Mouse (Mus musculus) frontal cortex, adult 2 months (tissue): ENCODE results near the gene Vkorc1. TPM values are rescaled to one million over a fixed set of nuclear protein-coding genes. Genes with fewer than 3 reads are reported as not detected.
A peak's percentile ranks its signal among the peaks of the same experiment; 100 is the strongest.

Experiments used
- DNase-seq, 2 experiments: peaks; one replicate each; pipeline ENCODE4 v3.0.0; 2022; ENCODE audit warnings: low spot score in 1 of 2; ENCODE audit errors: extremely low spot score in 1 of 2
- polyA plus RNA-seq: library from polyadenylated mRNA; depleted of rRNA; stranded (reverse); fragments of >200 nt; gene quantifications from 2 replicates; pipeline ENCODE4 v1.2.3, GENCODE M21; 2012; rRNA removed

The Vkorc1 gene
- polyA plus RNA-seq, 1 experiment: 54.6 TPM

DNA sequence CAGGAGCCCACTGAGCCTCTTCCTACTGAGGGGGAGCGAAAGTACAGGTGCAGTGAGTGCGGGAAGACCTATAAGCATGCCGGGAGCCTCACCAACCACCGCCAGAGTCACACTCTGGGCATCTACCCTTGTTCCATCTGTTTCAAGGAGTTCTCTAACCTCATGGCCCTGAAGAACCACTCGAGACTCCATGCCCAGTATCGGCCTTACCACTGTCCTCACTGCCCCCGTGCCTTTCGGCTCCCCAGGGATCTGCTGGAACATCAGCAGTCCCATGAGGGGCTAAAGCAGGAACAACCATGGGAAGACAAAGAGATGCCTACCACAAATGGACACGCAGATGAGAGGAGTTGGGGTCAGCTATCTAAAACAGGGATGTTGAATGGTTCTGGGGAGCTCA, 16.1 kb downstream of the Vkorc1 start:
- DNase-seq: no peak

DNA sequence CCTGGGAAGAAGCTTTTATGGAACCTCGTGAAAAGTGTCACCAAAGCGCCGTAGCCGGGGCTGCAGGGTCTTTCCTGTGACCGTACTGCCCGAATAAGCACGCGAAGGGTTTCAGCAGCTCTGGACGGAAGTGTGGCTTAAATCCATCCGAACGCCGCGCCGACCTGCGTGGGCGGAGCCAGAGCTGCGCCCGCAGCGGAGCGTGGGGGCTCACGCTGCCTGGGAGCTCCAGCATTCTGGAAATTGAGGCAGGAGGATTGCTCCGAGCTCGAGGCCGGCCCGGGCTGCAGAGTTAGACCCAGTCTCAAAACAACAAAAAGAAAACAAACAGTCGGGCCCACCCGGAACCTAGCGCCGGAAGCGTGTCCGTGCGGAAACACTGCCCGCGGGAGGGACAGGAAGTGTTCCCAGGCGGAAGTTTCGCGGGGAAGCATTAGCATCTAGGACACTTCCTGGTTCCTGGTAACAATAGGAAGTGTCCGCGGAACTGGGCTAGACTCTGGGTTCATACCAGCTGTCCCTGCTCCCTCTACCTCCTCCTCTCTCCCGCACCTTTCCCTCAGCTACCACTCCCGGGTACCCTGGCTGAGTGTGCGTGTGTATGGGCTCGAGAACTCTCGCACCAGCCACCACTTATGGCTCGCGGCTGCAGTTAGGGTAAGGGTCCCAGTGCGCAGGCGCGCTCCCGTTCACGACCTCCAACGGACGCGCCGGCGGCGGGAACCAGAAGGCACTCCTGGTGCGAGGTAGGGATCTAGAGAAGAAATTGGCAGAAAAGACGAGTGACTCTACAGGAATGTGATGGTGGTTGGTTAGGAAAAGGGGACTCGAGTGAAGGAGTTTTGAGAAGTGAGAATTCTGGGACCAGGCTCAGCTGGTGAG, 18.7 kb downstream of the Vkorc1 start, which contains the start of gene Zfp668:
Zfp668 (minus strand) TSS at position 362 of the 882 bp plus-strand sequence.
- peak; percentile 78 to 95 for DNase-seq

DNA sequence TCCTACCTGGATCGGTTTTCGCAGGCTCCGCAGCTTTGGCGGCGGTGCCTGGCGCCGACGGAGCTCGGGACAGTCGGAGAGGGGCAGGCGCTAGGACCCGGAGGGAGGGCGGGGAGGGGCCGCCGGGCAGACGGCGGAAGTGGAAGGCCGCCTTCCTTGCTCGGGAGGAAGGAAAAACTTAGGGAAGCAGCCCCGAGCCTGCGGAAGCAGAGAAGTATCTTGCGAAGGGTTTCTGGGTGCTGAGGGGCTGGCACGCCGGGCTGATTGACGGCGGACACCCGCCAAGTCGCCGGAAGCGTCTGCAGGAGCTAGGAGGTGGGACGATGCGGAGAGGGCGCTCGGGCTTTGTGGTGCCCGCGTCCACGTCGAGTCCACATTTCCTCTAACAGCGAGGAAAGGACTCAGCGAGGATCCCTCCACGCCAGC, 19.4 kb downstream of the Vkorc1 start, which contains the start of gene Zfp646:
Zfp646 (plus strand) TSS at position 181 of the 426 bp plus-strand sequence.
- peak in 1 of 2 experiments; percentile 66 for DNase-seq

DNA sequence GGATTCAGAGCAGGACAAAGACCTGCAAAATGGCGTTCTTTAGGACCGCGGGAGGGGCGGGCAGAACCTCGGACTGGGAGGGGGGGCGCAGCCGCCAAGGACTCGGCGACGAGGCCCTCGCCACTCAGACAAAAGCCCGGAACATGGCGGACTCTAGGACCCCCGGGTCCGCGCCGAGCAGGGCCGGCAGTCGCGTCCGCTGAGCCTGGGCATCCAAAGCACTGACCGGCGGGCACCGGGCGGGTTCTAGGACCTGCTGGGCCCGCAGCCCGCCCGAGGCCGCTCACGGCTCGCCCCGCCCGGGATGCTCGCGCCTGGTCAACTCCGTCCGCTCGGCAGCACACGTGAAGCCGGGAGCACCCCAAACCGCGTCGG, 19.8 kb downstream of the Vkorc1 start:
- DNase-seq: peak; percentile 85 to 92

DNA sequence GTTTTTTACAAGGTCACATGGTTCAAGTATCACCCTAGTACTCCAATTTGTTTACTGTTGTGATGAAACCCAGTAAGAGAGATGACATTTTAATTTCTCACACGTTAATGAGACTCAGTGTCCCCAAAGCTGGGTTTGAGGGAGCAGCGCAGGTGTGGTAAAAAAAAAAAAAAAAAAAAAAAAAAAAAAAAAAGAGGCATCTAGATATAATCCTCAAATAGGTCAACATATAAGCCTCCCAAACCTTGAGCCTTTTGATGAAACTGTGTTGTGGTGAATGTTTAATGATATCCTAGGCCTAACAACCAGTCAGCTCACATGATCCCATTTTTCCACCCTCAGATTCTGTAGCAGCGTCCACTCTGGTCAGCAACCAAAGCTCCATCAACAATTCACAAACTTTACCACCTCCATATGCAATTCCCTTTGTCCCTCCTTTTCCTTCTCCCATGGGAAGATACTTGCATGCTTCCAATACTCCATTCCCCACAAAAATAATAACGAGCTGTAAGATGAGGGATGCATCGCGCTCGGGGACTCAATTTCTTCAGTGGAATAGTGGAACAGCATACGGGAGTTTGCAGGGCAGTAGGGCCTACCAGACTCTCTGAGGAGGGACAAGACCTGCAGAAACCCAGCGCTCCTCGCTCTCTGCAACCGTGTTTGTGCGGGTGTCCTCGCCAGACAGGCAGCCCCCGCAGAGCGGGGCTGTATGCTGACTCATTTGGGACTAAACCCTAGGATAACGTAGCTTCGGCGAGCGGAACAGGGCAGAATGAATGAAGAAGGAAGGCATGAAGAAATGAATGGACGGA, 20.4 kb downstream of the Vkorc1 start:
- no peak for DNase-seq

DNA sequence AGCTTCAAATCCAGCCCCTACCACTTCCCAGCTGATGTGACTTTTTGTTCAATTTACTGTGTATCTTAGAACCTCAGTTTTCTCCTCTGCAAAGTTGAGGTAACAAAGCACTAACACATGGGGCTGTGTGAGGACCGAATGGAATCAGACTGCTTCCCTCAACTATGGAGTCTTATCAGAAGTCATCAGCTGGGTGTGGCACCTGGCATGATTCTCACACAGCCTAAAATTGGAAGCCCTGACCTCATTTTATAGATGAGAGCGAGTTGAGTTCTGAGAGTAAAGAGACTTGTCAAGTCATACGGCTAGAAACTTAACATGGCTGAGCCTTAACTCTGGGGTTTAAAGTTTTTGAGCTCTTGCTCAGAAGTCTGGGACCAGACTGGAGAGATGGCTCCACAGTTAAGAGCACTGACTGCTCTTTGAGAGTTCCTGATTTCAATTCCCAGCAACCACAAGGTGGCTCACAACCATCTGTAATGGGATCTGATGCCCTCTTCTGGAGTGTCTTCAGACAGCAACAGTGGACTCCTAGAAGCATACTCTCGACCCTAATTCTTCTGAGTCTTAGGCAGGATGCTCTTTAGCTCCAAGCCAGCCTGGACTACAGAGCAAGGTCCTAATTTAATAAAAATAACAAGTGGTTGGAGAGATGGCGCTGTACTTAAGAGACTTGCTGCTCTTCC, 25.1 kb downstream of the Vkorc1 start:
- no peak for DNase-seq

DNA sequence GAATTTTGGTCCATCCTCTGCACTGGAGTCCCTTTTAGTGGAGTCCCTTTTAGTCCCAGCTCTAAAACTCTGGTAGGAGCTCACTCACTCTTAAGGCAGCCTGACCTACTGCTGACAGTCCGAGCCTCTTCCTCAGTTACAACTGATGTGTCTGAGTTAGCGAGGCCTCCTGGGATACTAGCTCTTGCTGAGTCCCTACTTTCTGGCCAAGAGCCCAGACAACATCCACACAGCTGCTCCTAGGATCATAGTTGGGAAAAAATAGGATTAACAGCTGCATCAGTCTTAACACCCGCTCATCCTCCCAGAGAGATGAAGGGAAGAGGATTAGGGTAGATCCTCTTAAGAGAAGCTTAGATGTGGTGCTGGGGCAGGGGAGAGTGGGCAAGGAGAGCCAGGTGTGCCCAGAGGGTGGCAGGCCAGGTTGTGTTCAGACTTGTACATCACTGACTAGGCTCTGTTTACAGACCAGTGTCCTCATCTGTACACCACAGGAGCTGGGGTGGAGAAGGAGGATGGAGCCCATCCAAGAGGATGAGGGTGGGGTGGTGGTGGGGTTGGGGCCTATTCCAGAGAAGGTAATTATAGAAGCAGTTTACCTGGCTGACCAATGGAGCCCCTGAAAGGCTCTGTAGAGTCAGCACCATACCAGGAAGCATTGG, 26.1 kb downstream of the Vkorc1 start:
- peak in 1 of 2 experiments; percentile 58 for DNase-seq

DNA sequence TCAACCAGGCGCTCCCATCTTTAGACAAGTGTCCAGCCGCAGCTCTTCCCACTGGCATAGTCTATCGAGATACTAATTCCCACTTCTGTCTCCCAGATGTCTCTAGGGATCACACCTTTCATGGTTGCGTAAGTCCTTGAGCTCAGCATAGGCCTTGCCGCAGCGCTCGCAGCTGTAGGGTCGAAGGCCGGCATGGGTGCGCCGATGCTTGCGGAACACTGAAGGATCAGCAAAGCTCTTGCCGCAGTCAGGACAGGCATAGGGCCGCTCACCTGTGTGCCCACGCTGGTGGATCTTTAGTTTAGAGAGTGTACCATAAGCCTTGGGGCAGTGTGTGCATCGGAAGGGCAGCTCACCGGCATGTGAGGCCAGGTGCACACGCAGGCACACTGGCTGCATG, 27.8 kb downstream of the Vkorc1 start:
- DNase-seq: no peak

DNA sequence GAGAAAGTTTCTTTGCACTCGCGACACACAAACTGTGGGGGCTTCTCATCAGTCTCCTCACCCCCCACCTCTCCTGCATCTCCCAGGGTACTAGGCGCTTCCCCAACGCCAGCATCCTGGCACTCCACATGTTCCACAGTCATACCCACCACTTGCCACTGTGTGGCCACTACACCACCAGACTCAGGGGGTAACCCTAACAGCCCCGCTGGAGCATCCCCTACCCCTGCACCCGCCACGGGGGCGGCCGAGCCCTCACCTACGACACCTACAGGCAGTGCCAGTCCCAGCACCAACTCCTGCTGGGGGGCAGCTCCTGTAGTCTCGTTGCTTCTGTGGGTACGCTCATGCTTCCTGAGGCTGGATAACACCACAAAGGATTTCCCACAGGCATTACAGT, 29.0 kb downstream of the Vkorc1 start:
- DNase-seq: no peak

DNA sequence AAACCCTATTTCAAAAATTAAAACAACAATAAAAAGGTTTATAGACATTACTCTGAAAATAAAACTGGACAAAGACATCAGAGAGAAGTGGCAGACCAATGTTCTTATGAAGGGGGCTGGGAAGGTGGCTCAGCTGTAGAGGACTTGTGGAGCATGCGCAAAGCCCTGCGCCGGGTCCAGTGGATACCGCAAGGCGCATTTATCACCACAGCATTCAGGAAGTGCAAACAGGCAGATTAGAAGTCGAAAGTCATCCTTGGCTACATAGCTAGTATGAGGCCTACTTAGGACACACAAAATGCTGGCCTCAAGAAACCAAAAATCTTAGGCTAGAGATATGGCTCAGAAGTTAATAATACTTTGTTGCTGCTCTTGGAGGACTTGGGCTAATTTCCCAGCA, 37.2 kb downstream of the Vkorc1 start:
- DNase-seq: no peak

DNA sequence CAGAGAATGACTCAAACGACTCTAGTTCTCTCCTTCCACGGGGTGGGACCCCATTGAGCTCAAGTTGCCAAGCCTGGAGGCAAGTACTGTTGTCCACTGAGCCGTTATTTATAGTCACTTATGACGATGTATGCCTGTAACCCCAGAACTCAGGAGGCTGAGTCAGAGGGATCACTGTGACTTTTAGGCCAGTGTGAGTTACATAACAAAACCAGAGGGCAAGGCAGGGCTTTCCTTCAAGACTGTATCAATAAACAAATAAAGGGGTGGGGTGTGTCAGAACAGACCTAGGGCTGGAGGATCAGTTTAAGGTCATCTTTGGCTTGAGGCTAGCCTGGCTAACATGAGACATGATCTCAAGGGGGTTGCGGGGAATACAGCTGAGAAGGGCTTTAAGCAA, 44.5 kb downstream of the Vkorc1 start:
- DNase-seq: no peak

DNA sequence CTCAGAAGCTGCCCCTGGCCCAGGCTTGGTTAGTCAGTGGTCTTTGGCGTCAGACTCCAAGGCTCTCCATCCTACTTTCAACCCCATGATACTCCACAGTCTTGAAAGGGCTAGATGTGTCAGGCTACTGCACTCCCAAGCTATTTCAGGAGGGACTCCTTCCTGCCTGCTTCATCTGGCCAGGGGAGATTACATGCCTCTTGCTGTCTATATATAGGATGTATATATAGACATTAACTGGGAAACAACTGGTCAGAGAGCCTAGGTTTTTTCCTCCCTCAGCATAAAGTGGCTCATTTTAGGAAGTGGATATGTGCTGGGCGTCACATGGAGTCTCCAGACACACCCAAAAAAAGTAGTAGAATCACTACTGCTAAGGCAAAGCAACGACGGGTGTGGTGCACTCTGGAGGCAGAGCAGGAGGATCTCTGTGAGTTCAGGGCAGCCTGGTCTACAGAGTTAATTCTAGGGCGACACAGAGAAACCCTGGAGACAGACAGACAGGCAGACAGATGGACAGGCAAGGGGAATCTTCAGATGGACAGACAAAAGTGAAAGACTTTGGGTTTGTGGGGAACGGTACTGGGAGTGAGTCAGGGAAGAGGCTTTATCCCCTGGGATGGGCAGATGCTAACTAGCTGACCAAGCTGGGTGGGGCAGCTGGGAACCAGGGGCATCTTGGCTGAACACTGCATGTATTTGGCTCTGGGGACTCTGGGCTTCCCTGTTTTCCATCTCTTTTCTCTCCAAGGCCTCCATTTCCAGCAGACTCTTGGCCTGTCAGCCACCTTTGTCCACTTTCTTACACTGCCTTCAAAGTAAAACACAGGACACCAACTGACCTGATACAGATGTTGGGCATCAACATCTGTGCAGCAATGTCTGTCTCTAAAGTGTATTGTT, 45.2 kb downstream of the Vkorc1 start:
- DNase-seq: no peak

Other genes with a start within 250 kb of the Vkorc1 start
- 23.3 and 25.7 TPM in 2 replicates for gene Bcl7c, start 186.7 kb downstream of the Vkorc1 start, polyA plus RNA-seq
- 6.0 and 6.4 TPM in 2 replicates for gene Ctf1, start 182.9 kb downstream of the Vkorc1 start, polyA plus RNA-seq
- not detected in 2 replicates for gene Ctf2, start 163.5 kb downstream of the Vkorc1 start, polyA plus RNA-seq
- gene Fbxl19, start 151.1 kb downstream of the Vkorc1 start, polyA plus RNA-seq: 58.3 and 62.6 TPM in 2 replicates
- gene Orai3, start 125.8 kb downstream of the Vkorc1 start, polyA plus RNA-seq: 19.9 and 20.6 TPM in 2 replicates
- gene Setd1a, start 118.9 kb downstream of the Vkorc1 start, polyA plus RNA-seq: 20.2 and 21.8 TPM in 2 replicates
- gene Gm49388, start 110.0 kb downstream of the Vkorc1 start, polyA plus RNA-seq: 0.06 TPM in 1 of 2 replicates, not detected in the other
- gene Hsd3b7, start 95.0 kb downstream of the Vkorc1 start, polyA plus RNA-seq: 15.7 and 17.3 TPM in 2 replicates
- 121 and 127 TPM in 2 replicates for gene Stx4a, start 71.3 kb downstream of the Vkorc1 start, polyA plus RNA-seq
- gene Stx1b, start 71.1 kb downstream of the Vkorc1 start, polyA plus RNA-seq: 374 and 443 TPM in 2 replicates
- gene Zfp646, start 19.4 kb downstream of the Vkorc1 start, polyA plus RNA-seq: 16.0 TPM in 2 replicates
- gene Zfp668, start 18.8 kb downstream of the Vkorc1 start, polyA plus RNA-seq: 13.9 and 15.1 TPM in 2 replicates
- gene Prss53, start 4.6 kb downstream of the Vkorc1 start, polyA plus RNA-seq: 4.7 and 5.2 TPM in 2 replicates
- not detected in 2 replicates for gene Gm21974, start 163 bp downstream of the Vkorc1 start, polyA plus RNA-seq
- 50.4 and 51.0 TPM in 2 replicates for gene Bckdk, start 8.5 kb upstream of the Vkorc1 start, polyA plus RNA-seq
- gene Kat8, start 16.9 kb upstream of the Vkorc1 start, polyA plus RNA-seq: 37.3 and 39.1 TPM in 2 replicates
- gene Prss8, start 34.5 kb upstream of the Vkorc1 start, polyA plus RNA-seq: 0.36 and 0.86 TPM in 2 replicates
- gene Prss36, start 51.1 kb upstream of the Vkorc1 start, polyA plus RNA-seq: 14.0 and 15.0 TPM in 2 replicates
- gene Fus, start 71.8 kb upstream of the Vkorc1 start, polyA plus RNA-seq: 446 and 481 TPM in 2 replicates
- gene Pycard, start 98.2 kb upstream of the Vkorc1 start, polyA plus RNA-seq: 7.5 and 10.1 TPM in 2 replicates
- gene Trim72, start 108.3 kb upstream of the Vkorc1 start, polyA plus RNA-seq: 2.5 and 2.8 TPM in 2 replicates
- gene Itgam, start 167.0 kb upstream of the Vkorc1 start, polyA plus RNA-seq: 9.4 and 14.6 TPM in 2 replicates
- 0.02 TPM in 1 of 2 replicates, not detected in the other for gene Gm49368, start 167.1 kb upstream of the Vkorc1 start, polyA plus RNA-seq
- 0.30 and 0.32 TPM in 2 replicates for gene Itgax, start 233.9 kb upstream of the Vkorc1 start, polyA plus RNA-seq